Mouse (Mus musculus): ENCODE data around the gene Tmem97.

- TF ChIP-seq CTCF (IDR thresholded peaks at IDR 0.05; ENCODE audit: extremely low read depth, insufficient read depth, low read length): no peak
- TF ChIP-seq POLR2A (IDR thresholded peaks at IDR 0.05; ENCODE audit: extremely low read depth, insufficient read depth, low read length): no peak
These were observed 28.7 kb downstream of the Tmem97 start for GRCm38 (mm10) chr11:78521880-78522279.

Measured in cortical plate, adult 2 months (tissue).